Mouse (Mus musculus) megakaryocyte progenitor cell, adult 5-6 weeks (primary cell): Measurements from ENCODE around the gene Tmed10. TPM values are rescaled to one million over a fixed set of nuclear protein-coding genes. Genes with fewer than 3 reads are reported as not detected.

Experiments
- ATAC-seq: replicated peaks from 2 replicates; pipeline ENCODE4 v1.8.0; 2016; ENCODE audit warnings: mild to moderate bottlenecking, moderate TSS enrichment, inconsistent platforms; ENCODE audit not compliant: poor library complexity
- total RNA-seq, 2 experiments: library from RNA; stranded (forward) in 1 of 2; stranded (reverse) in 1 of 2; fragments of 157-497, 149-512 nt in 1 of 2; fragments of 200-1000 nt in 1 of 2; gene quantifications; 2 replicates each; pipeline versions ENCODE4 v1.2.3 to v1.2.4; 2015 to 2017

The Tmed10 gene
- 327 and 328 TPM in 2 replicates for total RNA-seq (2015)
- 142 and 176 TPM in 2 replicates for total RNA-seq (2017)

GRCm38 (mm10) chr12:85374561-85375272 is at the start of gene Tmed10:
Gene Tmed10 (minus strand): TSS chr12:85374847.
- ATAC-seq = peak; percentile 83

GRCm38 (mm10) chr12:85423236-85423635 is 48.6 kb upstream of the Tmed10 start:
- ATAC-seq = no peak

GRCm38 (mm10) chr12:85422536-85422935 is 47.9 kb upstream of the Tmed10 start:
- no peak for ATAC-seq

GRCm38 (mm10) chr12:85420945-85421344 is 46.3 kb upstream of the Tmed10 start:
- ATAC-seq = no peak

- peak; percentile 87 for ATAC-seq
Observed at GRCm38 (mm10) chr12:85417845-85418244, 43.2 kb upstream of the Tmed10 start.

GRCm38 (mm10) chr12:85416298-85416697 is 41.7 kb upstream of the Tmed10 start:
- 0 out of 2 replicates have a peak, but pooled peaks have one; percentile 32 for ATAC-seq

- no peak for ATAC-seq
Observed at GRCm38 (mm10) chr12:85415876-85416275, 41.2 kb upstream of the Tmed10 start.

- ATAC-seq = no peak
Observed at GRCm38 (mm10) chr12:85411136-85411535, 36.5 kb upstream of the Tmed10 start.

GRCm38 (mm10) chr12:85397960-85398272 is 23.3 kb upstream of the Tmed10 start:
- no peak for ATAC-seq

- peak; percentile 56 for ATAC-seq
Observed at GRCm38 (mm10) chr12:85397063-85397959, 22.7 kb upstream of the Tmed10 start.

GRCm38 (mm10) chr12:85393981-85394380 is 19.3 kb upstream of the Tmed10 start:
- peak; percentile 75 for ATAC-seq

GRCm38 (mm10) chr12:85393526-85393925 is 18.9 kb upstream of the Tmed10 start:
- ATAC-seq = no peak

- ATAC-seq = no peak
Observed at GRCm38 (mm10) chr12:85391148-85391547, 16.5 kb upstream of the Tmed10 start.

- peak; percentile 59 for ATAC-seq
Observed at GRCm38 (mm10) chr12:85389204-85390185, 14.8 kb upstream of the Tmed10 start.

- ATAC-seq = no peak
Observed at GRCm38 (mm10) chr12:85385995-85386375, 11.3 kb upstream of the Tmed10 start.

GRCm38 (mm10) chr12:85385329-85385994 is 10.8 kb upstream of the Tmed10 start:
- peak; percentile 43 for ATAC-seq

- ATAC-seq = 0 out of 2 replicates have a peak, but pooled peaks have one; percentile 14
Observed at GRCm38 (mm10) chr12:85382761-85383680, 8.4 kb upstream of the Tmed10 start.

GRCm38 (mm10) chr12:85381570-85381969 is 6.9 kb upstream of the Tmed10 start:
- 0 out of 2 replicates have a peak, but pooled peaks have one; percentile 18 for ATAC-seq

- no peak for ATAC-seq
Observed at GRCm38 (mm10) chr12:85380942-85381341, 6.3 kb upstream of the Tmed10 start.
